16 mouse cellular contexts compared by ENCODE assay signal in genomic region chr16:42180473-42180872, GRCm38 (mm10).
"Had no signal": no experiment of that assay in that cellular context is flagged by ENCODE, and none has a peak within 500 bp of the region (broad histone marks: within the 10 kb centered on the region; RNA-seq: fewer than 3 reads in every experiment).

No protein-coding gene starts in this region.

- DNase-seq: liver; liver, embryonic 13.5 days; liver, postnatal 0 days; right cerebral cortex, postnatal 14 days; thymus, adult 2 months; thymus, postnatal 25 days; thymus, postnatal 4 days had no signal

- ATAC-seq: liver, postnatal 0 days; midbrain, embryonic 13.5 days; midbrain, embryonic 15.5 days had no signal

- H3K4me1 ChIP-seq: liver, embryonic 13.5 days; liver, embryonic 15.5 days; megakaryocyte, embryonic 14.5 days; midbrain, embryonic 13.5 days; midbrain, embryonic 15.5 days; neural tube, embryonic 12.5 days had no signal

- H3K9ac ChIP-seq: liver, embryonic 13.5 days; liver, embryonic 15.5 days; liver, postnatal 0 days; midbrain, embryonic 13.5 days; midbrain, embryonic 15.5 days; neural tube, embryonic 12.5 days; stomach, embryonic 15.5 days had no signal

- H3K4me3 ChIP-seq: liver, embryonic 13.5 days; liver, embryonic 15.5 days; megakaryocyte, embryonic 14.5 days; midbrain, embryonic 13.5 days; midbrain, embryonic 15.5 days; neural tube, embryonic 12.5 days; stomach, embryonic 15.5 days had no signal

- H3K27me3 ChIP-seq: liver, embryonic 13.5 days; liver, embryonic 15.5 days; megakaryocyte, embryonic 14.5 days; midbrain, embryonic 13.5 days; midbrain, embryonic 15.5 days; neural tube, embryonic 12.5 days; stomach, embryonic 15.5 days had no signal

- H3K4me2 ChIP-seq: liver, embryonic 11.5 days; liver, embryonic 13.5 days; liver, embryonic 15.5 days; midbrain, embryonic 13.5 days; midbrain, embryonic 15.5 days; neural tube, embryonic 12.5 days; stomach, embryonic 15.5 days had no signal

- H3K36me3 ChIP-seq: liver, embryonic 13.5 days; liver, embryonic 15.5 days; midbrain, embryonic 13.5 days; midbrain, embryonic 15.5 days; neural tube, embryonic 12.5 days; stomach, embryonic 15.5 days had no signal

- H3K9me3 ChIP-seq: liver, embryonic 13.5 days; liver, embryonic 15.5 days; megakaryocyte, embryonic 14.5 days; midbrain, embryonic 13.5 days; midbrain, embryonic 15.5 days; neural tube, embryonic 12.5 days; stomach, embryonic 15.5 days had no signal

- H3K27ac ChIP-seq: liver, embryonic 13.5 days; liver, embryonic 15.5 days; macrophage; midbrain, embryonic 13.5 days; midbrain, embryonic 15.5 days; neural tube, embryonic 12.5 days; stomach, embryonic 15.5 days; stomach, postnatal 0 days had no signal
